Mouse (Mus musculus) urinary bladder, adult 2 months (tissue): ENCODE data around the gene Wdr53. TPM values are rescaled to one million over a fixed set of nuclear protein-coding genes. Genes with fewer than 3 reads are reported as not detected.
"Not testable (repeated sequence)": the region's sequence is repeated elsewhere in the genome, so short reads cannot be mapped to it uniquely, and the experiment has no call there.

Experiments
- DNase-seq: peaks from one replicate; pipeline ENCODE4 v3.0.0; 2022; ENCODE audit warnings: low spot score
- polyA plus RNA-seq: library from polyadenylated mRNA; depleted of rRNA; stranded (reverse); fragments of >200 nt; gene quantifications from 2 replicates; pipeline ENCODE4 v1.2.3, GENCODE M21; 2012; rRNA removed

The Wdr53 gene
- polyA plus RNA-seq, 1 experiment, result 15.2 TPM

- no peak for DNase-seq
These were observed 31.4 kb downstream of the Wdr53 start for GRCm38 (mm10) chr16:32278396-32278795.

DNA sequence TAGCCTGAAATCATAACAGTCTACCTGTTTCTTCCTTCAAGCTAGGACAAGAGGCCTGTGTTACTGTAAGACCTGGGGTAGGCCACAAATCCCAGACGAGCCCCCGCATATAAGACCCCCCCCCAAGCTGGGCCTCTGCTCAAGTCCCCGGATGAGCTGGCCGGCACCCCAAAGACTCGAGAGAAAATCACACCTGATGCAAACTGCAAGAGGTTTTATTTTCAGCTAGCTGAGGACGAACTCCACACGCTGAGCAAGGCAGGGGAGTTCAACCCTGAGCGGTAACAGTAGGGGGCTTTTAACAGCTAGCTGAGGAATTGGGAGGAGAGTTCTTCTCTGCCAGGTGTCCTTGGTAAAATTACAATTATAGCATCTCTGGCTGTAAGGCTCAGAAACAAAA is 33.2 kb downstream of the Wdr53 start:
- no peak for DNase-seq

- DNase-seq, result no peak
These were observed 35.6 kb downstream of the Wdr53 start for GRCm38 (mm10) chr16:32282608-32283007.

GRCm38 (mm10) chr16:32291821-32292220 is 44.8 kb downstream of the Wdr53 start:
- DNase-seq, result no peak

DNA sequence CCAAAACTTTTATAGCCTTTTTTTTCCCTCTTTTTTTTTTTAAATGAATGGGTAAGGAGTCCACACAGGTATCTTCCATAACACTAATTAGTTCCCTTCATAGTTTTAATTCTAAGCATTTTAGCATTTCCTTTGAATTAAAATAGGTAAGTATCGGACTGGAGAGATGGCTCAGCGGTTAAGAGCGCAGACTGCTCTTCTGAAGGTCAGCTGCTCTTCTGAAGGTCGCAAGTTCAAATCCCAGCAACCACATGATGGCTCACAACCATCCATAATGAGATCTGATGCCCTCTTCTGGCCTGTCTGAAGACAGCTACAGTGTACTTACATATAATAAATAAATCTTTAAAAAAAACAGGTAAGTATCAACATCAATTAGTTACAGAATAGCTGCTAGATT is 52.6 kb downstream of the Wdr53 start:
- not testable (repeated sequence) for DNase-seq

DNA sequence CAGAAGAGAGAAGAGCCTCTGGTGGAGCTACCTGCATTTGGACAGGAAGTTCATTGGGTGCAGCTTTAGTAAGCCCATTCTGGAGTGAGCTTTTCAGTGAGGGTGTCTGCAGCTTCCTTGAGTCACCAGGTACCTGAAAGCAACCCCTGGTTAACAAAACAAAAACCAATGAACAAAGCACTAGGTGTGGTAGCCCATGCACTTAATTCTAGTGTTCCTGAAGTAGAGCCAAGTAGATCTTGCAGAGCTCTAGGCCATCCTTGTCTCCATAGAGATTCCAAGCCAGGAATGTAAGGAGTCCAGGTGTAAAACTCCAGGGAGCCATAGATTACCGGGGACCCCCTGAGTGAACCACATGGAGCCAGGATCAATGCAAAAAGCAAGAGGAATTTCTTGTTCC is 56.0 kb downstream of the Wdr53 start:
- no peak for DNase-seq

- no peak for DNase-seq
These were observed 56.9 kb downstream of the Wdr53 start for GRCm38 (mm10) chr16:32303886-32304285.

Other genes starting within 250 kb of the Wdr53 start
- 12.7 and 13.5 TPM in 2 replicates for gene Senp5, start 243.9 kb upstream of the Wdr53 start, polyA plus RNA-seq
- 31.4 and 36.0 TPM in 2 replicates for gene Pak2, start 167.9 kb upstream of the Wdr53 start, polyA plus RNA-seq
- 58.3 and 74.9 TPM in 2 replicates for gene Pigx, start 147.5 kb upstream of the Wdr53 start, polyA plus RNA-seq
- 19.4 and 20.3 TPM in 2 replicates for gene Cep19, start 147.4 kb upstream of the Wdr53 start, polyA plus RNA-seq
- gene Nrros, start 81.6 kb upstream of the Wdr53 start, polyA plus RNA-seq, result 19.4 TPM in 2 replicates
- 0.14 and 0.24 TPM in 2 replicates for gene Bex6, start 67.4 kb upstream of the Wdr53 start, polyA plus RNA-seq
- 6.3 and 7.3 TPM in 2 replicates for gene Fbxo45, start 69 bp upstream of the Wdr53 start, polyA plus RNA-seq
- not detected in 2 replicates for gene Smco1, start 24.2 kb downstream of the Wdr53 start, polyA plus RNA-seq
- 10.7 and 12.9 TPM in 2 replicates for gene Rnf168, start 30.2 kb downstream of the Wdr53 start, polyA plus RNA-seq
- 12.3 and 13.0 TPM in 2 replicates for gene Ubxn7, start 85.0 kb downstream of the Wdr53 start, polyA plus RNA-seq
- 0.06 and 0.12 TPM in 2 replicates for gene Tm4sf19, start 153.3 kb downstream of the Wdr53 start, polyA plus RNA-seq
- gene Tctex1d2, start 172.5 kb downstream of the Wdr53 start, polyA plus RNA-seq, result 23.9 and 30.5 TPM in 2 replicates
- 29.3 and 34.0 TPM in 2 replicates for gene Pcyt1a, start 183.7 kb downstream of the Wdr53 start, polyA plus RNA-seq
- 0.04 TPM in 1 of 2 replicates, not detected in the other for gene Slc51a, start 240.7 kb downstream of the Wdr53 start, polyA plus RNA-seq
- gene Zdhhc19, start 249.0 kb downstream of the Wdr53 start, polyA plus RNA-seq, result not detected in 2 replicates